Mouse (Mus musculus): ENCODE results near the gene Efna4. TPM values are rescaled to one million over a fixed set of nuclear protein-coding genes. Genes with fewer than 3 reads are reported as not detected.

The Efna4 gene
- polyA plus RNA-seq, 1 experiment from 2014 or later: 6.0 TPM

GRCm38 (mm10) chr3:89327371-89327870 is 10.4 kb downstream of the Efna4 start:
- peaks cover 13% of the 10 kb centered on the region for H3K4me1 ChIP-seq (replicated peaks)
- H3K9ac ChIP-seq: no peak overlapping the region
- peaks cover 39% of the 10 kb centered on the region for H3K27me3 ChIP-seq
- ATAC-seq (replicated peaks; ENCODE audit: insufficient number of reproducible peaks, insufficient read depth, low FRiP score, low read depth): no peak
- no peaks in the 10 kb centered on the region for H3K9me3 ChIP-seq (replicated peaks)
- H3K4me3 ChIP-seq: no peak overlapping the region
- 59% methylated on average over 9 of the region's 9 CpGs for WGBS
- H3K36me3 ChIP-seq: no peaks in the 10 kb centered on the region
- no peak overlapping the region for H3K27ac ChIP-seq
- H3K4me2 ChIP-seq: no peak overlapping the region

- Histone ChIP-seq H3K9me3 (replicated peaks) (no peaks in the 10 kb centered on the region), H3K9ac (no peak overlapping the region), H3K36me3 (no peaks in the 10 kb centered on the region), H3K27ac (no peak overlapping the region), H3K4me1 (replicated peaks) (peaks cover 29% of the 10 kb centered on the region), H3K4me2 (no peak overlapping the region), H3K27me3 (peaks cover 54% of the 10 kb centered on the region), H3K4me3 (no peak overlapping the region)
- WGBS: 85% methylated on average over 8 of the region's 8 CpGs
- ATAC-seq (replicated peaks; ENCODE audit: insufficient number of reproducible peaks, insufficient read depth, low FRiP score, low read depth): no peak
These were observed 11.9 kb downstream of the Efna4 start for GRCm38 (mm10) chr3:89325882-89326281.

- under 1% methylated on average over 41 of the region's 53 CpGs for WGBS
- peaks cover 44% of the 10 kb centered on the region for H3K4me1 ChIP-seq (replicated peaks)
- peak within 1 kb of the TSS; percentile 62 for H3K4me3 ChIP-seq
- peak within 1 kb of the TSS; percentile 52 for H3K9ac ChIP-seq
- H3K27me3 ChIP-seq: peaks cover 72% of the 10 kb centered on the region
- no peaks in the 10 kb centered on the region for H3K36me3 ChIP-seq
- no peaks in the 10 kb centered on the region for H3K9me3 ChIP-seq (replicated peaks)
- peak; percentile 40; the same call in 1 of the 2 replicates for ATAC-seq (replicated peaks; ENCODE audit: insufficient number of reproducible peaks, insufficient read depth, low FRiP score, low read depth)
- H3K27ac ChIP-seq: no peak within 1 kb of the TSS
- H3K4me2 ChIP-seq: peak within 1 kb of the TSS; percentile 98
These were observed 15.2 kb downstream of the Efna4 start, which contains the start of gene Efna3 for GRCm38 (mm10) chr3:89322514-89323165. TSS of gene Efna3 (minus strand) at chr3:89322965.

DNA sequence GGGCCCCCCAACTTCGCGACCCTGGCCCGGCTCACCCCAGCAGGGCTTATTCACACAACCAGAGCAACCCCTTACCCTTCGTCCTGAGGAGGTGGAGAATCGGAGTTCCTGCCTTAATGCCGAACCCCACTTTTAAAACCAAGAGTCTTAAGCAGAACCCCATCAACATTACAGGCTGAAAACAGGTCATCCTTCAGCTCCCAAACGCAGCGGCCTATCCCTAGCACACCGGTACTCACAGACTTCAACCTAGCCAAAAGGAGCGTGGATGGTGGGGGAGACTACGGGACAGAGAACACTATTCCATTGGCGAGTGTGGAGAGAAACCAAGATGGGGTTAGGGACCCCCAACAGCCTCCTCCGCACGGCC is 15.7 kb downstream of the Efna4 start:
- H3K27ac ChIP-seq: no peak overlapping the region
- no peaks in the 10 kb centered on the region for H3K9me3 ChIP-seq (replicated peaks)
- peak overlapping the region; percentile 98 for H3K4me2 ChIP-seq
- H3K4me3 ChIP-seq: peak overlapping the region; percentile 62
- H3K4me1 ChIP-seq (replicated peaks): peaks cover 46% of the 10 kb centered on the region
- no peak for ATAC-seq (replicated peaks; ENCODE audit: insufficient number of reproducible peaks, insufficient read depth, low FRiP score, low read depth)
- peak overlapping the region; percentile 52 for H3K9ac ChIP-seq
- no peaks in the 10 kb centered on the region for H3K36me3 ChIP-seq
- under 1% methylated on average over 14 of the region's 14 CpGs for WGBS
- H3K27me3 ChIP-seq: peaks cover 73% of the 10 kb centered on the region

DNA sequence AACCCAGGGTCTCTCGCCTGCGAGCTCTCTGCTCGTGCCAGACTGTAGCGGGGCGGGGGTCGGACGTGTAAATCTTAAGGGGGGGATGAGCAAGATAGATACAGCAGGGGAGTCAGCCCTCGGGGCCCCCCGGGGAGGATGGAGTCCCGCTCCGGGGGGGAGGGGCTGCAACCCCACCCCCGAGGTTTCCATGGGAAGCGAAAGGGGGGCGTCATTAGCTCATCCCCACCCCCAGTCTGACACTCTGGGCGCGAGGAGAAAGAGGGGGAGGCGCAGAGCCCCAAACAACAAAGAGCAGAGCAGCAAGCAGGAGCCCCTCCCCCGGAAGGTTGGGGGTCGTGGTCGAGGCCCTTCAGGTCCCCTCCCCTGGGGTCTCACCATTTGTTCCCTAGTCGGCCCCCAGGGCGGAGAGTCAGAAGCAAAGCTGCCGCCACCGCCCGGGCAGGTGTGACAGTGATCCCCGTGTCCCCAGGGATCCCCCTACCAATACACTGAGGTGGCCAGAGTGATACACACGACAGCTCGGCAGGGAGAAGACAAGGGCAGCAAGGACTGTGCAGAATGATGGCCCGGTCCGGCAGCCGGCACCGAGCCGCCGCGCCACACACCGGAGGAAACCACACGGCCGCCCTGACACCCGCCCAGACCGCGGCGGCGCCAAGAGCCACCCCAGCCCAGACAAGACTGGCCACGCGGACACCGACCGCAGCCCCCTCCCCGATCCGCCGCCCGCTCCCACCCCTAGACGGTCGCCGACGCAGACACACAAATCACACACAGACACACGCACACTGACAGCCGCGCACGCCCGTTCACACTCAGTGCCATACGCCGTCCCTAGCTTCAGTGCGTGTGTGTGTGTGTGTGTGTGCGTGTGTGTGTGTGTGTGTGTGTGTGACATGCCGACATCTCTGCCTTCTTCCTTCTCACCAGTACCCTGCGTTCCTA is 16.4 kb downstream of the Efna4 start:
- Histone ChIP-seq H3K9me3 (replicated peaks) (no peaks in the 10 kb centered on the region), H3K4me1 (replicated peaks) (peaks cover 51% of the 10 kb centered on the region), H3K27ac (no peak overlapping the region), H3K27me3 (peaks cover 75% of the 10 kb centered on the region), H3K4me2 (peak overlapping the region; percentile 98), H3K36me3 (no peaks in the 10 kb centered on the region), H3K4me3 (peak overlapping the region; percentile 62), H3K9ac (peak overlapping the region; percentile 47)
- under 1% methylated on average over 66 of the region's 66 CpGs for WGBS
- no peak for ATAC-seq (replicated peaks; ENCODE audit: insufficient number of reproducible peaks, insufficient read depth, low FRiP score, low read depth)

DNA sequence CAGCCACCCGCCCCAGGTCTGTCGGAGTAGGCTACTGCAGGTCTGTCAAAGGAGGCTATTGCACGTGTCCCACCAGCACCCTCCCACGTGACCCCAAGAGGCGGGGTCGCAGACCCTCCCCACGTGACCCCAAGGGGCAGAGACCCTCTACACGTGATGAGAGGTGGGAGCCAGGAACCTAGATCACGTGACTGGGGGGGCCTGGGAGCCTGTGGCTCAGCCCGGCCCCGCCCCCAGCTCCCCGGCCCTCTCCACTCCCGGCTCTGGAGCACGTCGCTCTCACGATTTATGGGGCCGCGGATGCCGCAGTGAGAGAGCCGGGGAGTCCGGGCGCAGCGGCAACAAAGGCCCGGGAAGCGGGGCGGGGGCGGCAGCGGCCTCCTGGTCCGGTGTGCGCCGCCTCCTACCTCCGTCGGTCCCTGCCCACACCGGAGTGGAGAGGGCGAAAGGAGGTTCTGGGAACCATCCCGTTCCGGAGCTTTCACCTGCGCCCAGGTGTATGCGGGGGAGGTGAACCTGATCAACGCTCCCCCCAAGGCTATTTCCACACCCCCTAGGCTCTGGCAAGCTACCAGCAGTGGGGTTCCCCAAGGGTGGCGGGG is 17.1 kb downstream of the Efna4 start:
- H3K27me3 ChIP-seq: peaks cover 80% of the 10 kb centered on the region

GRCm38 (mm10) chr3:89319591-89320350 is 18.1 kb downstream of the Efna4 start:
- H3K4me1 ChIP-seq (replicated peaks): peaks cover 68% of the 10 kb centered on the region
- peaks cover 80% of the 10 kb centered on the region for H3K27me3 ChIP-seq
- ATAC-seq (replicated peaks; ENCODE audit: insufficient number of reproducible peaks, insufficient read depth, low FRiP score, low read depth): no peak
- H3K9ac ChIP-seq: peak overlapping the region; percentile 48; the same call in 1 of the 2 replicates
- H3K36me3 ChIP-seq: no peaks in the 10 kb centered on the region
- H3K4me2 ChIP-seq: peak overlapping the region; percentile 98
- H3K4me3 ChIP-seq: peak overlapping the region; percentile 62
- no peaks in the 10 kb centered on the region for H3K9me3 ChIP-seq (replicated peaks)
- no peak overlapping the region for H3K27ac ChIP-seq
- WGBS: 2% methylated on average over 58 of the region's 58 CpGs

More for the DNA sequence above, 17.1 kb downstream of the Efna4 start:
- ATAC-seq (replicated peaks; ENCODE audit: insufficient number of reproducible peaks, insufficient read depth, low FRiP score, low read depth): no peak
- Histone ChIP-seq H3K4me2 (peak overlapping the region; percentile 98), H3K4me3 (peak overlapping the region; percentile 62), H3K27ac (no peak overlapping the region), H3K9ac (peak overlapping the region; percentile 47; the same call in 1 of the 2 replicates), H3K36me3 (no peaks in the 10 kb centered on the region), H3K4me1 (replicated peaks) (peaks cover 59% of the 10 kb centered on the region), H3K9me3 (replicated peaks) (no peaks in the 10 kb centered on the region)
- WGBS: under 1% methylated on average over 41 of the region's 41 CpGs

DNA sequence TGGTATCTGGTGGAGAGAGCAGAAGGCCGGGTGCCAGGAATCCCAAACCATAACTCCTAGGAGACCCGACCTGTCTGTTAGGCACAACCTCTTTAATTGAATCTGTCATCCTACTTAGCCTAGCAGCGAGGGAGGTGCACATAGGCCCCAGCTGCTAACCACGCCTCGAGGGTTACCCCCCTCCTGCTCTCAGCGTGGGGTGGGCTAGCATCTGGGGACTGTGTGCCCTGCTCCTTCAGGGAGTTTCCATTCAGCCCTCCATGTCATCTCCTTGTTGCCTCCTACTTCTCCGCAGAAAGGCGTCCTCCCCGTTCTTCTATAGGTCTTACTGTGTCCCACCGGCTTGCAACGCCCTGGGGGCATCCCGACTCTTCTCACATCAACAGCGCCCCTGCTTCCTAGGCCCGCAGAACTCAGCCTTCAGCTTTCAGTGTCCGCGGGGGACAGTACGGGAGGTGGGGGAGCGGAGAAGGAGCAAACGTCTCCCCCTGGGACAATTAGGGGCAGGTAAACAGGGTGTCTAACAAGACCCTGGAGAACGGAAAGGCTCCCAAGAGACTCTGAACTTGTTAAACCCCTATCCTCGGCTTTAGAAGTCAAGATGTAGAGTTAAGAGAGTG is 18.7 kb downstream of the Efna4 start:
- peaks cover 76% of the 10 kb centered on the region for H3K27me3 ChIP-seq
- WGBS: 14% methylated on average over 21 of the region's 21 CpGs

DNA sequence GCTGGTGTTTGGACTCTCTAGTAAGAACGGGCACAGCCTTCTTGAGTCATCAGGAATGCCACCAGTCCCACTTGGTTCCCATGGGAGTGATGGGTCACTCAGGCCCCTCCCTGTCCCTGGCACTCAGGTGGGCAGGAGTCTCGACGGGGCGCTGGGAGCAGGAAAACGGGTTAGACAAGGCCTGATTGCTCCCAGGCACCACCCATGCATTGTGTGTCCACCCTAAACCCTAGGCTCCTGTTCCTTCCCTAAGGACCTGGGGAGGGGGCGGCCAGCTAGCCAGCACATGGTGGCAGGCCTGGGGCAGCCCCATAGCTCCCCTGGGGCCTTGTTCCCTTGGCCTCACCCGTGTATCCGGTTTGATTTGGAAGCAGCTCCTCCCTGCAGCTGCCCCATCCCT is 19.5 kb downstream of the Efna4 start:
- Histone ChIP-seq H3K9me3 (replicated peaks) (no peaks in the 10 kb centered on the region), H3K27ac (no peak overlapping the region), H3K36me3 (no peaks in the 10 kb centered on the region), H3K4me1 (replicated peaks) (peaks cover 76% of the 10 kb centered on the region), H3K9ac (no peak overlapping the region), H3K27me3 (peaks cover 69% of the 10 kb centered on the region), H3K4me2 (no peak overlapping the region), H3K4me3 (no peak overlapping the region)
- no peak for ATAC-seq (replicated peaks; ENCODE audit: insufficient number of reproducible peaks, insufficient read depth, low FRiP score, low read depth)
- 68% methylated on average over 8 of the region's 8 CpGs for WGBS

More for the DNA sequence above, 18.7 kb downstream of the Efna4 start:
- H3K4me3 ChIP-seq: peak overlapping the region; percentile 62
- H3K27ac ChIP-seq: no peak overlapping the region
- H3K9me3 ChIP-seq (replicated peaks): no peaks in the 10 kb centered on the region
- no peak overlapping the region for H3K9ac ChIP-seq
- no peaks in the 10 kb centered on the region for H3K36me3 ChIP-seq
- H3K4me1 ChIP-seq (replicated peaks): peaks cover 75% of the 10 kb centered on the region
- peak overlapping the region; percentile 98 for H3K4me2 ChIP-seq
- ATAC-seq (replicated peaks; ENCODE audit: insufficient number of reproducible peaks, insufficient read depth, low FRiP score, low read depth): no peak

GRCm38 (mm10) chr3:89317246-89317645 is 20.6 kb downstream of the Efna4 start:
- no peak for ATAC-seq (replicated peaks; ENCODE audit: insufficient number of reproducible peaks, insufficient read depth, low FRiP score, low read depth)
- H3K36me3 ChIP-seq: no peaks in the 10 kb centered on the region
- peaks cover 58% of the 10 kb centered on the region for H3K27me3 ChIP-seq
- H3K9ac ChIP-seq: no peak overlapping the region
- H3K9me3 ChIP-seq (replicated peaks): no peaks in the 10 kb centered on the region
- H3K27ac ChIP-seq: no peak overlapping the region
- peak overlapping the region; percentile 16; the same call in 1 of the 2 replicates for H3K4me2 ChIP-seq
- WGBS: 52% methylated on average over 6 of the region's 6 CpGs
- no peak overlapping the region for H3K4me3 ChIP-seq
- H3K4me1 ChIP-seq (replicated peaks): peaks cover 66% of the 10 kb centered on the region

All from heart, embryonic 15.5 days (tissue).